Mouse (Mus musculus) lung, adult 2 months (tissue): ENCODE data around the gene Olfr1324.
"Not testable (repeated sequence)": the region's sequence is repeated elsewhere in the genome, so short reads cannot be mapped to it uniquely, and the experiment has no call there.

Source experiments
- CTCF ChIP-seq: fragments of 200-500 bp; IDR thresholded peaks from 2 replicates; pipeline ENCODE4 v1.5.1; 2011; ENCODE audit warnings: mild to moderate bottlenecking, low read length, control low read depth; ENCODE audit not compliant: insufficient read depth
- POLR2A ChIP-seq: fragments of 200-500 bp; IDR thresholded peaks from 2 replicates; pipeline ENCODE4 v1.6.1; 2011; ENCODE audit warnings: low read depth, mild to moderate bottlenecking, control low read depth, low read length, borderline replicate concordance; ENCODE audit errors: extremely low read depth

DNA sequence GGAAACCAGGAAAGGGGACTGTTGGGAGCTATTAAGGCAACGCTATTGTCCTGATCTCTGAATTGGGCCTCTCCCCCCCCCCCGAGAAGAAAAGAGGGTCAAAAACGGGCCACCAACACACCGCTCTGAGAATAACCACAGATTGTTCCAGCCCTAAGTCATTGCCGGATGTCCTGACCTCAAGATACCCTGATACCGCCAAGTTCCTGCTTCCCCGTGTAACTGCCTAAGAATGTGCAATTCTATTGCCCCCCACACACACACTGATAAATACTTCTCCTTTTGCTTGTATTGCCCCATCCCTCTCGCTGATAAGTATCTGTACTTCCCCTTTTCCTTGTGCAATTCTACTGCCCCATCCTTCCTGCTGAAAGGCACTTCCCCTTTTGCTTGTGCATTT, 17.9 kb downstream of the Olfr1324 start:
- TF ChIP-seq CTCF, POLR2A: not testable (repeated sequence)
